Mouse (Mus musculus): ENCODE measurements around the gene Ube2m.

DNA sequence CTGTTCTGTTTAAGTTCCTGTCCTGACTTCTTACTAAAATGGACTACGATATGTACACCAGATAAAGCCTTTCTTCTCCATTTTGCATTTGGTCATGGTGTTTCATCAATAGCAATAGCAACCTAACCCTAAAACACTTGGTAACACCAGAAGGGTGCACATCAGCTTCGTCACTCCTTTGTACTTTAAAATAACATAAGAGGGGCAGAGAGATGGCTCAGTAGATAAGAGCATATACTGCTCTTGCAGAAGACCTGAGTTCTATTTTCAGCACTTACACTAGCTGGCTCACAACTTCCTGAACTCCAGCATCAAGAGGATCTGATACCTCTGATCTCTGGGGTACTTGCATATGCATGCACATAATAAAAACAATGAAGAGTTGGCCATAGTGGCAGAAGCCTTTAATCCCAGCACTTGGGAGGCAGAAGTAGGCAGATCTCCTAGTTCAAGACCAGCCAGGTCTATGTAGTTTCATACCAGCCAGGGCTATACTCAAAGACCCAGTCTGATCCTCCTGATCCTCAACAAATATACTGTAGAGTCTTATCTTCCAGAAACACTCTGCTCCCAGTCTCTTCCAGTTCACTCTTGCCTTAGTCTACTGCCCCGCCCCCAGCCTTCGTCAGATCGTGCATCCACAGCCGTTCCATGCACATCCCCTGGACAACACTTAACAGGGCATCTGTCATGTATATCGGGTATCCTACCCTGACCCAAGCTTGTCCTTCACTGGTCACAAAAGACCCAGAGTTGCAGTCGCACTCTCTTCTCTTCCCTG, 50.5 kb downstream of the Ube2m start:
- TF ChIP-seq POLR2A (IDR thresholded peaks at IDR 0.05; ENCODE audit: insufficient read depth, low read depth, low read length) (no peak), CTCF (IDR thresholded peaks at IDR 0.05; ENCODE audit: insufficient read depth, low read depth, low read length) (no peak)

All from olfactory bulb, adult 2 months (tissue).